Mouse (Mus musculus): Measurements from ENCODE around the gene Jtb. TPM values are rescaled to one million over a fixed set of nuclear protein-coding genes. Genes with fewer than 3 reads are reported as not detected.

The Jtb gene
- polyA plus RNA-seq (2012; rRNA removed) = 97.7 and 117 TPM in 2 replicates

DNA sequence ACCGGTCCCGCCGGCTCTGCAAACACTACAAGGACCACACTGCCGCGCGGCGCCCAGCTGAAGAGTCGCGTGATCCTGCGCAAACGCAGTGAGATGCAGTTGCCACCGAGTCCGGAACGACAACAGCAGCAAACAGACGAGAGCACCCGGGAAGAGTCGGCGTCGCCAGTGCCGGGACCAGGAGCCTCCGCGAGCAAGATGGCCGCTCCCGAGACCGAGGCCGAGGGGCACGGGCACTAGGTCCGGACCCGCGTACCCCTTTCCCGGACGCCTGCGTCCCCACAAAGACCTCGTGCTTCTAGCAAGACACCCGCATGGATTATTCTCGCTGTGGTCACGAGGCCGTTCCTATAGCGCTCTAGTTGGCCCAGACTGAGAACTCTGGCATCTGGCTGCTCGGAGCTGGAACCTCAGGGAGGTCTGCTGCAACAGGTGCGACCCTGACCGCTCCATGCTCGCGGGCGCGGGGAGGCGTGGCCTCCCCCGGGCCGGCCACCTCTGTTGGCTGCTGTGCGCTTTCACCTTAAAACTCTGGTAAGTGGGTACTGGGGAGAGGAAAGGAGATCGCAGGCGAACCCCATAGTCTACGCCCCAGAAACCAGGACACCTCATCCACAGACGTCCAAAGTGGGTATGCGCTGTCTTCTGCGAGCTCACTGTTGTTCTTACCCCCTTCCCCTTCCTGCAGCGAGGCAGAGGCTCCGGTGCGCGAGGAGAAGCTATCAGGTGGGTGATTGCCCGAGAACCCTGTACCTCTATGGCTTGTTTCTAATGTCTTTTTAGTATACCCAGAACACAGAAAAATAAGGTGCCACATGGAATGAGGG is at the start of gene Jtb:
TSS of gene Jtb (plus strand) at position 91 of the 827 bp plus-strand sequence.

DNA sequence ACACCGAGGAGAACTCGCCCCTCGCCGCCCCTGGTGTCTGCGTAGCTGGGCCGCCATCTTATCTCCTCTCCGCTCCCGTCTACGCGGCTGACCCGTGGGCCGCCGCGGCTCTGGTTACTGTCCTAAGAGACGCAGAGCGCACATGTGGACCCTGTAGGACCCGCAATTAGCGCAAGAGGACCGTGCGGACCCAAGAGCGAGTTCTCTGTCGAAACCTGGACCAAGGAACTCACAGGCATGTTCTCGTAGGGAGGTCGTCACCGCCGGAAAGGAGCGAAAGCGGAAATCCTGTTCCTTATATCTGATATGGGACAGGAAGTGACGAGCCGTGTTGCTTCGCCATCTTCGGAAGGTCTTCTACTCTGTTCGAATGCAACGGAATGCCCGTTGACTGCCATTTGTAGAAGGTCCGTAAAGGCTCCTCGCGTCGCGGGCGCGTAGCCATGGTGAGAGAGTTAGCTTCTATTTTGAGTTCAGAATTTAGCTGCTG is 18.0 kb upstream of the Jtb start, which contains the start of the genes Rps27 and Rab13:
TSS of gene Rps27 (minus strand) at position 275 of the 490 bp plus-strand sequence.
TSS of gene Rab13 (plus strand) at position 319 of the 490 bp plus-strand sequence.

DNA sequence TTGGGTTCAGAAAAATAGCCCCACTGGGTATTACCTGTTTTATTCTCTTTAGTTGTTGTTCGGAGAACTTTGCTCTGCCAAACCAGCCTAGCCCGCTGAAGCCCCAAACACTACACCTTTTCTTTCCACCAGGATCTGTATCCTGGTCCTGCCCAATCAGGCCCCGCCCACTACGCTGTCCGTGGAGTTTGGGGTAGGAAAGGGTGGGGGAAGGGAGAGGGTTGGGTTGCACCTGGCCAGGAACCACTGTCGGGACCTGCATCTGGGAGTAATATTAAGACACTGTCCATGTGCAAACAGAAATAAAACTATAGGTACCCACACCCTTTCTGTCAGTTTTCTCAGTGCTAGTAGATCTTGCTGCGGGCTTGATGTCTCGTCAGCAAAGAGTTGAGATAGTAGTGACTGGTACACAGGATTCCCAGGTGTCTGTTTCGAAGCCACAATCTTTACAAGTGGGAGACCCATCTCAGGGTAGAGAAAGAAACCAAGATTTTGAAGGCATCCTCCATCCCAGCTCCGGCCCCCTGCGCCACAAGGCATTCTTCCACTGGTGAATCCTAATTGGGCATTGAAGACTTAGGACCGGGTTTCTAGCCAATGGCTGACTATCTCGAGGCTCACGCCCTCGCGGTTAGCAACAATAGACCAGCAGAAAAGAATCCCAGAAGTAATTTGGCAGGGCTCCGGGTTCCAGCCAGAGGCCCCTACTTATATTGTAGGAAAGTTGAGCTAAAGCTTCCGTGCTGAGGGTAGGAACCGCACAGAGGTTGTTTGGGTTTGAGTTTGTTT is 11.8 kb downstream of the Jtb start, which contains the start of gene Creb3l4:
TSS of gene Creb3l4 (minus strand) at position 529 of the 792 bp plus-strand sequence.

GRCm38 (mm10) chr3:90247960-90248745 is 16.8 kb downstream of the Jtb start, which contains the start of gene Slc39a1:
Slc39a1 (plus strand) TSS chr3:90248172.

GRCm38 (mm10) chr3:90253653-90254418 is 22.4 kb downstream of the Jtb start, which contains the start of gene Crtc2:
Crtc2 (plus strand) TSS chr3:90254163.

DNA sequence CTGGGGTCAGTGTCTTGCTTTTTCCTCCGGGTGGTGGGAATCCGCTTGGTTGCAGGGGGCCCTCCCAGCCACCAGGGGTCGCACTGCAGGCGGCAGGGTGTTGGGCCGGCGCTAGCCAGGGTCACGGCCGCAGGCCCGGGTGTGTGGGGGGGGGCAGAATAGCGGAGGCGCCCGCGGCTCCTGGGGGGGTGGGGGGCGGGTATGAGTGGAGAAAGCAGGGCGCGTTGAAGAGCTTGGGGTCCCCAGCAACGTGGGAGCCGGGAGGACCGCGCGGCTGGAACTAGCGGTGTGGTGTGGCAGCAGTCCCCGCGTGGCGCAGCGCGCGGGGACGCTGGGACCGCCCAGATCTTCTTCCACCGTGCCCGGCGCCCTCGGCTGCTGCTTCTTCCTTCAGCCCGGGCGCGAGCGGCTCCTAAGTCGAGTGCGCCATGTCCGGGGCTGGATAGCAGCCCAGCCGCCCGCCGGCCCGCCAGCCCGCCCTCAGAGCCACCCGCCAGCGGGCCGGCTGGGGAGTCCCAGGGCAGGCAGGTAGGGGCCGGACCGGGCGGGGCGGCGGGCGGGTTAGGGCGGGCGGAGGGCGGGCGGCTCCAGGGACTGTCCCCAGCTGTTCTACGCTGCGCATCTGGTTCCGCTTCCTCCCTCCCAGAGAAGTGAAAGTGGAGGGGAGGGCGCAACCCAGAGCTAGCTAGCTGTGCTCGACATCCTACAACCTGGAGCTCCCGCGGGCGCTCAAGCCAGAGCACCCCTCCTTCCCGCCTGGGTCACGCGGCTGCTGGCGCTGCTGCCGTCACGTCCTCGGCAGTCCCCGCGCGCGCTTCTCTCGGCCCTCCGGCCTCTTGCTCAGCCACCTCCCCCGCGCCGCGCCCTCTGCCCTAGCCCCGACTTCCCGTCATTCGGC is 33.9 kb downstream of the Jtb start, which contains the start of gene Dennd4b:
TSS of gene Dennd4b (plus strand) at position 152 of the 898 bp plus-strand sequence.

Other genes with a start within 250 kb of the Jtb start
- gene Hax1, start 232.8 kb upstream of the Jtb start, polyA plus RNA-seq (2012; rRNA removed) = 30.6 and 31.8 TPM in 2 replicates
- gene 4933434E20Rik, start 180.0 kb upstream of the Jtb start, polyA plus RNA-seq (2012; rRNA removed) = 43.6 and 47.5 TPM in 2 replicates
- 91.7 and 147 TPM in 2 replicates for gene Ubap2l, start 179.0 kb upstream of the Jtb start, polyA plus RNA-seq (2012; rRNA removed)
- 83.5 and 108 TPM in 2 replicates for gene Tpm3, start 158.9 kb upstream of the Jtb start, polyA plus RNA-seq (2012; rRNA removed)
- gene Nup210l, start 127.5 kb upstream of the Jtb start, polyA plus RNA-seq (2012; rRNA removed) = 0.35 and 0.48 TPM in 2 replicates
- 1,083 and 1,538 TPM in 2 replicates for gene Rps27, start 17.9 kb upstream of the Jtb start, polyA plus RNA-seq (2012; rRNA removed)
- gene Rab13, start 17.9 kb upstream of the Jtb start, polyA plus RNA-seq (2012; rRNA removed) = 8.6 and 13.7 TPM in 2 replicates
- 10.1 and 10.6 TPM in 2 replicates for gene Creb3l4, start 11.9 kb downstream of the Jtb start, polyA plus RNA-seq (2012; rRNA removed)
- gene Slc39a1, start 16.6 kb downstream of the Jtb start, polyA plus RNA-seq (2012; rRNA removed) = 136 and 164 TPM in 2 replicates
- gene Crtc2, start 22.6 kb downstream of the Jtb start, polyA plus RNA-seq (2012; rRNA removed) = 72.6 and 97.9 TPM in 2 replicates
- gene Dennd4b, start 33.6 kb downstream of the Jtb start, polyA plus RNA-seq (2012; rRNA removed) = 46.7 and 50.1 TPM in 2 replicates
- 23.1 and 34.5 TPM in 2 replicates for gene Gatad2b, start 61.6 kb downstream of the Jtb start, polyA plus RNA-seq (2012; rRNA removed)
- 89.8 and 106 TPM in 2 replicates for gene Slc27a3, start 158.3 kb downstream of the Jtb start, polyA plus RNA-seq (2012; rRNA removed)
- 52.9 and 54.0 TPM in 2 replicates for gene Ints3, start 202.0 kb downstream of the Jtb start, polyA plus RNA-seq (2012; rRNA removed)
- 182 and 195 TPM in 2 replicates for gene Npr1, start 234.3 kb downstream of the Jtb start, polyA plus RNA-seq (2012; rRNA removed)
- gene Ilf2, start 244.5 kb downstream of the Jtb start, polyA plus RNA-seq (2012; rRNA removed) = 22.2 and 28.1 TPM in 2 replicates

Data from ovary, adult 2 months (tissue).